Mouse (Mus musculus) heart, postnatal 0 days (tissue): Measurements from ENCODE around the gene Unk. TPM values are rescaled to one million over a fixed set of nuclear protein-coding genes. Genes with fewer than 3 reads are reported as not detected.

Experiments
- ATAC-seq: fragments of 200-750 bp; cut with Nextera tagmentation; 2 replicates; pipeline ENCODE4 v1.8.0; 2017; ENCODE audit warnings: low read depth, moderate number of reproducible peaks, moderate library complexity; ENCODE audit not compliant: insufficient read depth
- DNase-seq: peaks from one replicate; pipeline ENCODE4 v3.0.0-alpha.2; 2016; ENCODE audit warnings: low spot score
- H3K27ac ChIP-seq: fragments of 300-500 bp; sonication (generic); 2 replicates; pipeline ENCODE4 v1.5.1; 2014; ENCODE audit warnings: low read depth, mild to moderate bottlenecking
- H3K27me3 ChIP-seq: fragments of 300-500 bp; sonication (generic); 2 replicates; pipeline ENCODE4 v1.6.1; 2014; ENCODE audit warnings: low read length, mixed read lengths; ENCODE audit not compliant: control insufficient read depth, insufficient read depth
- H3K36me3 ChIP-seq: fragments of 300-500 bp; sonication (generic); replicated peaks from 2 replicates; pipeline ENCODE4 v1.6.1; 2014; ENCODE audit warnings: low read length, mixed read lengths; ENCODE audit not compliant: control insufficient read depth, insufficient read depth
- H3K4me1 ChIP-seq: fragments of 300-500 bp; sonication (generic); 2 replicates; pipeline ENCODE4 v1.6.1; 2014; ENCODE audit warnings: antibody characterized with exemption; ENCODE audit not compliant: control insufficient read depth, insufficient read depth
- H3K4me2 ChIP-seq: fragments of 300-500 bp; sonication (generic); 2 replicates; pipeline ENCODE4 v1.6.1; 2014; ENCODE audit warnings: low read depth, mild to moderate bottlenecking, low read length, moderate library complexity
- H3K4me3 ChIP-seq: fragments of 300-500 bp; sonication (generic); 2 replicates; pipeline ENCODE4 v1.5.1; 2014; ENCODE audit warnings: low read depth, low read length
- H3K9ac ChIP-seq: fragments of 300-500 bp; sonication (generic); replicated peaks from 2 replicates; pipeline ENCODE4 v1.6.1; 2014; ENCODE audit warnings: low read depth, low read length, mixed read lengths
- H3K9me3 ChIP-seq: fragments of 300-500 bp; sonication (generic); replicated peaks from 2 replicates; pipeline ENCODE4 v1.6.1; 2016; ENCODE audit warnings: low read length; ENCODE audit not compliant: control insufficient read depth
- CTCF ChIP-seq: IDR thresholded peaks from 2 replicates; pipeline ENCODE4 v1.5.1; 2016; ENCODE audit warnings: antibody characterized with exemption, control low read depth, low read depth
- EP300 ChIP-seq: IDR thresholded peaks from 2 replicates; pipeline ENCODE4 v1.6.1; 2016; ENCODE audit warnings: antibody characterized with exemption, low read depth
- WGBS: fragments of 180-500 bp; shearing (Covaris S2); extraction: QIAGEN DNeasy Blood & Tissue Kit; methylation state at CpG from one replicate; pipeline ENCODE4 v1.1.7; 2014; 5-methylcytosine and 5-hydroxymethylcytosine counted together
- polyA plus RNA-seq: library from polyadenylated mRNA; unstranded; fragments of >200 nt; fragmentation: Nextera tagmentation; extraction: Ambion mirVana; gene quantifications from 2 replicates; pipeline ENCODE4 v1.2.1, GENCODE M21; 2015
- total RNA-seq: library from RNA; depleted of rRNA; stranded (reverse); fragments of >200 nt; gene quantifications from 2 replicates; pipeline ENCODE4 v1.2.3, GENCODE M21; 2014; ENCODE audit warnings: low replicate concordance; rRNA removed

The Unk gene
- total and polyA plus RNA-seq, 2 experiments from 2014 or later, result 9.5 to 26.1 TPM

DNA sequence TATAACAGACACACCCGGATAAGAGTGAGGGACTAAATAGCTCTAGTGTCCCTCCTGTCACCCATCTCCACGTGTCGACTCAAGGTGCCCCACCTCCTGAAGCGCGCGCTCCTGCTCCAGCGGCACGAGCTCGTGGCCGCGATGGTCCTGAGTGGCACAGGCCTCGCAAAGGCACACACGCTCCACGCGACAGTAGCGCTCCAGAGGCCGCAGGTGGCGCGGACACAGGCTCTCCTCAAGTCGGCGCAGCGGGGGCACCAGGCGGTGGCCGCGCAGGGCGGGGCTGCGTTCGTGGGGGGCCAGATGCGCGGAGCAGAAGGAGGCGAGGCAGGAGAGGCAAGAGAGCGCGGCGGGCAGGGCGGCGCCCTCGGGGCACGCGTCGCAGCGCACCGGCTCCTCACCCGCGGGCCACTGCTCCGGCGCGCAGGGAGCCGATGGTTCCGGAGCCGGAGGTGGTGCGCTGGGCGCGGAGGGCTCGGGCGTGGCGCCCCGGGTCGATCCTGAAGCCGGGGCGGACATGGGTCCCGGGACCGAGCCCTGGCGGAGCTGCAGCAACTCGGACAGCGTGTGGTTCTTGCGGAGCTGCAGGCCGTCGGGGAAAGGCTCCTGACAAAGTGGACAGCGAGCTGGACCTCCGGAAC lies 79.4 kb downstream of the Unk start:
- ATAC-seq (peak; percentile 29), DNase-seq (no peak)
- Histone ChIP-seq H3K27me3 (no peaks in the 10 kb centered on the region), H3K36me3 (peaks cover 14% of the 10 kb centered on the region; the same call in 1 of the 2 replicates), H3K4me1 (peaks cover 25% of the 10 kb centered on the region; the same call in 1 of the 2 replicates), H3K27ac (peak overlapping the region; percentile 95), H3K4me2 (peak overlapping the region; percentile 66), H3K9ac (peak overlapping the region; percentile 90), H3K4me3 (peak overlapping the region; percentile 89), H3K9me3 (no peaks in the 10 kb centered on the region)
- TF ChIP-seq CTCF (no peak), EP300 (no peak)
- under 1% methylated on average over 58 of the region's 70 CpGs for WGBS

DNA sequence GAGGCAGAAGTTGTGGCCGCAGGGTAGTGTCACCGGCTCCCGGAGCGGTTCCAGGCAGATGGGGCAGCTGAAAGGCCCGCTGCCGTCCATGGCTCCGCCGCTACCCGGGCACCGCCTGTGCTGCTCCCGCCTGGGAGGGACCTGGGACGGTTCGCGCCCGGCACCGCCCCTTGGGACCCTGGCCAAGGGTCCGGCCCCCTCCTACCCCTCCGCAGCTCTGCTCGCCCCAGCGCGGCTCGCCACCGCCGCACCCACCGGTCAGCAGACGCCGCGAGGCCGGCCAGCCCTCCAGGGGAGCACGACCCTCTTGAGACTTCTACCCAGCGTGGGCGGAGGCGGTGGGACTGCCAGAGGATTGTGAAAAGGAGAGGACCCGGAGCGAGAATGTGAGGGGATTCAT lies 80.0 kb downstream of the Unk start:
- DNase-seq (peak; percentile 69), ATAC-seq (peak; percentile 88)
- Histone ChIP-seq H3K4me3 (peak overlapping the region; percentile 89), H3K9ac (peak overlapping the region; percentile 90), H3K9me3 (no peaks in the 10 kb centered on the region), H3K27me3 (no peaks in the 10 kb centered on the region), H3K4me1 (peaks cover 22% of the 10 kb centered on the region; the same call in 1 of the 2 replicates), H3K27ac (peak overlapping the region; percentile 95), H3K4me2 (peak overlapping the region; percentile 66), H3K36me3 (peaks cover 13% of the 10 kb centered on the region; the same call in 1 of the 2 replicates)
- no peak for TF ChIP-seq CTCF
- 0% methylated on average over 35 of the region's 35 CpGs for WGBS

DNA sequence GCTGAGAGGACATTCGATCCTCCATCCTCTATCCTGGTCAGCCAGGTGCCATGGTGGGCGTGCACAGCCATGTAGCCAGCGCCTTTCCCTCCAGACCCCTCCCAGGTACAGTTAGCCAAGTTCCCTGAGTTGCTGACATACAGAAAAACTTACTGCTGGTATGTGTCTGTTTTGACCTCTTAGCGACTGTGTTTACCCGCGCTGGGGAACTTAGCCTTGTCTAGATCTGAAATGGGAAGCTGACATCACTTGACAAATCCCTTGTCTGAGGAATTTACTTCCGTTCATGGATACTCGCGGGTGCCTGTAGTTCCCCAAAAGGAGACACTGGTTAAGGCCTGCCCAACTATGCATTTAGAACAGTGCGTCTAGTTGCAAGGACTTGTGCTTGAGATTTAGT lies 80.4 kb downstream of the Unk start:
- Histone ChIP-seq H3K4me1 (peaks cover 22% of the 10 kb centered on the region; the same call in 1 of the 2 replicates), H3K9ac (peak overlapping the region; percentile 90), H3K27me3 (no peaks in the 10 kb centered on the region), H3K4me3 (peak overlapping the region; percentile 89), H3K36me3 (peaks cover 9% of the 10 kb centered on the region; the same call in 1 of the 2 replicates), H3K9me3 (no peaks in the 10 kb centered on the region), H3K27ac (peak overlapping the region; percentile 95), H3K4me2 (peak overlapping the region; percentile 66)
- ATAC-seq (peak; percentile 43), DNase-seq (peak; percentile 76)
- no peak for TF ChIP-seq EP300
- TF ChIP-seq CTCF, result no peak
- 6% methylated on average over 10 of the region's 10 CpGs for WGBS

Other genes with a start within 250 kb of the Unk start
- 62.1 and 107 TPM in 2 replicates for gene Caskin2, start 216.7 kb upstream of the Unk start, total RNA-seq
- gene Caskin2, start 216.7 kb upstream of the Unk start, polyA plus RNA-seq, result 12.6 and 14.2 TPM in 2 replicates
- 35.5 and 58.5 TPM in 2 replicates for gene Tsen54, start 215.6 kb upstream of the Unk start, total RNA-seq
- 14.8 and 17.7 TPM in 2 replicates for gene Tsen54, start 215.6 kb upstream of the Unk start, polyA plus RNA-seq
- gene Llgl2, start 206.3 kb upstream of the Unk start, total RNA-seq, result 49.8 and 85.5 TPM in 2 replicates
- gene Llgl2, start 206.3 kb upstream of the Unk start, polyA plus RNA-seq, result 12.7 and 14.1 TPM in 2 replicates
- not detected in 2 replicates for gene Myo15b, start 171.9 kb upstream of the Unk start, total RNA-seq
- gene Myo15b, start 171.9 kb upstream of the Unk start, polyA plus RNA-seq, result 0.04 and 0.11 TPM in 2 replicates
- gene Smim5, start 130.4 kb upstream of the Unk start, total RNA-seq, result 57.5 and 83.0 TPM in 2 replicates
- gene Smim5, start 130.4 kb upstream of the Unk start, polyA plus RNA-seq, result 79.3 and 93.3 TPM in 2 replicates
- gene Smim6, start 118.3 kb upstream of the Unk start, total RNA-seq, result not detected in 2 replicates
- gene Smim6, start 118.3 kb upstream of the Unk start, polyA plus RNA-seq, result 0.98 and 1.6 TPM in 2 replicates
- 11.7 and 17.9 TPM in 2 replicates for gene Sap30bp, start 97.0 kb upstream of the Unk start, total RNA-seq
- gene Sap30bp, start 97.0 kb upstream of the Unk start, polyA plus RNA-seq, result 19.0 and 19.6 TPM in 2 replicates
- gene Recql5, start 96.8 kb upstream of the Unk start, total RNA-seq, result 5.4 and 5.8 TPM in 2 replicates
- gene Recql5, start 96.8 kb upstream of the Unk start, polyA plus RNA-seq, result 6.2 and 6.3 TPM in 2 replicates
- 1.1 and 1.5 TPM in 2 replicates for gene Itgb4, start 55.6 kb upstream of the Unk start, total RNA-seq
- gene Itgb4, start 55.6 kb upstream of the Unk start, polyA plus RNA-seq, result 0.85 and 1.1 TPM in 2 replicates
- gene Galk1, start 17.6 kb upstream of the Unk start, total RNA-seq, result 90.4 and 98.3 TPM in 2 replicates
- 86.3 and 88.4 TPM in 2 replicates for gene Galk1, start 17.6 kb upstream of the Unk start, polyA plus RNA-seq
- 365 and 410 TPM in 2 replicates for gene H3f3b, start 2.4 kb upstream of the Unk start, total RNA-seq
- gene H3f3b, start 2.4 kb upstream of the Unk start, polyA plus RNA-seq, result 518 and 561 TPM in 2 replicates
- gene Unc13d, start 47.6 kb downstream of the Unk start, total RNA-seq, result 0.27 and 2.7 TPM in 2 replicates
- gene Unc13d, start 47.6 kb downstream of the Unk start, polyA plus RNA-seq, result 0.42 and 0.47 TPM in 2 replicates
- 113 and 120 TPM in 2 replicates for gene Wbp2, start 56.7 kb downstream of the Unk start, total RNA-seq
- 106 and 117 TPM in 2 replicates for gene Wbp2, start 56.7 kb downstream of the Unk start, polyA plus RNA-seq
- 89.0 and 104 TPM in 2 replicates for gene Trim47, start 96.9 kb downstream of the Unk start, total RNA-seq
- gene Trim47, start 96.9 kb downstream of the Unk start, polyA plus RNA-seq, result 42.8 and 43.9 TPM in 2 replicates
- 5.9 and 15.0 TPM in 2 replicates for gene Trim65, start 100.8 kb downstream of the Unk start, total RNA-seq
- 2.7 TPM in 2 replicates for gene Trim65, start 100.8 kb downstream of the Unk start, polyA plus RNA-seq
- gene Mrpl38, start 108.5 kb downstream of the Unk start, total RNA-seq, result 114 and 153 TPM in 2 replicates
- 79.1 and 80.8 TPM in 2 replicates for gene Mrpl38, start 108.5 kb downstream of the Unk start, polyA plus RNA-seq
- 20.4 and 22.8 TPM in 2 replicates for gene Fbf1, start 137.8 kb downstream of the Unk start, total RNA-seq
- 8.2 and 8.5 TPM in 2 replicates for gene Fbf1, start 137.8 kb downstream of the Unk start, polyA plus RNA-seq
- gene Ten1, start 168.5 kb downstream of the Unk start, total RNA-seq, result 58.4 and 63.6 TPM in 2 replicates
- 64.0 and 68.2 TPM in 2 replicates for gene Ten1, start 168.5 kb downstream of the Unk start, polyA plus RNA-seq
- 64.9 and 65.8 TPM in 2 replicates for gene Acox1, start 168.7 kb downstream of the Unk start, total RNA-seq
- 43.0 and 46.7 TPM in 2 replicates for gene Acox1, start 168.7 kb downstream of the Unk start, polyA plus RNA-seq
- gene Evpl, start 207.8 kb downstream of the Unk start, total RNA-seq, result 2.1 and 3.4 TPM in 2 replicates
- gene Evpl, start 207.8 kb downstream of the Unk start, polyA plus RNA-seq, result 0.45 TPM in 2 replicates
- 28.1 and 33.6 TPM in 2 replicates for gene Srp68, start 243.9 kb downstream of the Unk start, total RNA-seq
- 47.8 and 48.2 TPM in 2 replicates for gene Srp68, start 243.9 kb downstream of the Unk start, polyA plus RNA-seq